Mouse (Mus musculus) left cerebral cortex, postnatal 25 days (tissue): ENCODE measurements around the gene Atad2b. TPM values are rescaled to one million over a fixed set of nuclear protein-coding genes. Genes with fewer than 3 reads are reported as not detected.
A peak's percentile ranks its signal among the peaks of the same experiment; 100 is the strongest.
"Not testable (repeated sequence)": the region's sequence is repeated elsewhere in the genome, so short reads cannot be mapped to it uniquely, and the experiment has no call there.

Experiments used
- DNase-seq, 2 experiments: peaks; one replicate each; pipeline ENCODE4 v3.0.0; 2022; ENCODE audit warnings: low spot score in 2 of 2, mixed read lengths in 1 of 2
- intact Hi-C: fragments of 180-260 bp; cut with DNase I; formaldehyde crosslinking; loops from one replicate; pipeline ENCODE4 v1.15.1; 2025
- total RNA-seq, 2 experiments: library from RNA; stranded (reverse); gene quantifications; 2 replicates each; pipeline ENCODE4 v1.2.3; 2021

Gene Atad2b
- total RNA-seq: 10 to 100 TPM; 25.6 to 33.2 TPM

DNA sequence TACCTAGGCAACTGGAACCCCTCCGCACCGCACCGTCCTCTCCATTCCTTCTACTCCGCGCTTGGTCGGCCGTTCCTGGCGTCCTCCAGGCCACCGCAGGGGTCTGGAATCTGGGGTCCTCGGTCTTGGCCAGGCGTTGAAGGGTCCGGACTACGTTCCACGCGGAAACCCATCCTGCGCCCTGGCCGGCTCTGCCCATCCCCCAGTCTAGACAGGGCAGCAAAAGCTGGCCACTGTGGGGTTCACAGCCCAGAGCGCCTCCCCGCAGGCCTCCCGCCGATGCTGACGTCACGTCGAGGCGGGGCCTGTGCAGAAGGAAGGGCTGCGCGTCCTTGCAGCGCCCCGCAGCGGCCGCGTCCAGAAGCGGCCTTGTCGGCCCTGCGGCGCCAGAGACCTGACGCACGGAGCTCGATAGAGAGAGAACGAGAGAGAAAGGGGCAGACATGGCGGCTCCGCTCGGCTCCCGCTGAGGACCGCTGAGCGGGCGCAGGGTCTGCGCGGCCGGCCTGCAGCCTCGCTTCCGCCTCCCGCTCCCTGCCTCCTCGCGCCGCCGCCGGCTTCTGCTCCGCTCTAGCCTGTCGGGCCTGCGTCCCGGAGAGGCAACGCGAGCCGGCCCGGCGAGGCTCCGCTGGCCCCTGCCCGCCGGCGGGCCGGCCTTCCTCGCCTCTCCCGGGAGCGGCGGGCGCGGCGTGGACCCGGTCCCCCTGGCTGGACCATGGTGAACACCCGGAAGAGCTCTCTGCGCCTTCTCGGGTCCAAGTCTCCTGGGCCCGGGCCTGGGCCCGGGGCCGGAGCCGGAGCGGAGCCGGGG is at the start of gene Atad2b:
Atad2b (plus strand) TSS at position 360 of the 811 bp plus-strand sequence.
- intact Hi-C loops: loop anchor here (5.0 kb wide), 3 partner anchors 55 to 325 kb away; partner anchors contain the start of genes Fkbp1b, Gm3625, Itsn2 and Wdcp
- peak; percentile 98 for DNase-seq

DNA sequence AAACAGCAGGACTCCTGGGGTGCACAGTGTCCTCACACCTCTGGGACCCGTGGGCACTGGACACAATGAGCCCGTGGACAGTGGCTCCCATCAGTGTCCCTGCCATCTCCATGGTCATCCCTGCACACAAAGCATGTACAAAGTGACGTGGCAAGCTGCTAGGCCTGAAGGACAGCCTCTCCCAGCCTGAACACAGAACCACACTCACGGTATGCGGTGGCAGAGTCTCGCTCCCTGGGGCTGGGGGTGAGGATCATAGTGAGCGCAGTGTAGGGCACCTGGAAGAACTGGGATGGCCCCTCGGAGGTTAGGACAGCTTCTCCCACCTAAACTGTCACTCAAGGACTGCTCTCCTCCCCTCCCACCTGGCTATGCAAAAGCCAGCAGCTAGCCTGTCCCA is 48.2 kb upstream of the Atad2b start:
- no peak for DNase-seq
- intact Hi-C loops: no loop called here

DNA sequence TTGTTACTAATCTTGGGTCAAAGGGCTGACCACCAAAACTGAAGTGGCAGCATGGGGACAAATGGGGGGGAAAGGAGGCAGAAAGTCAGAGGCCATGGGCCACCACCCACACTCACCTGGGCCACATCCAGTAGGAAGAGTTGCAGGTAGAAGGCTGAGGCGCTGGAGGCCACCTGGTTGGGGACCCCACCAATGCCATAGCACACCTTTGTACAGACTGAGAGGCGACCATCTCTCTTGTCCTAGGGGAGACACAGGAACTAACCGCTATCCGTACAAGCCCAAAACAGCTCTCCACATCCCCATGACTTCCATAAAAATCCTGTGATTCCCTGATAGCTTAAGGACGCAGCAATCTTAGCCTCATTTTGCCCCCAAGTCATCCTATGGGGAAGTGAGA is 45.9 kb upstream of the Atad2b start:
- DNase-seq: no peak
- intact Hi-C loops: no loop called here

DNA sequence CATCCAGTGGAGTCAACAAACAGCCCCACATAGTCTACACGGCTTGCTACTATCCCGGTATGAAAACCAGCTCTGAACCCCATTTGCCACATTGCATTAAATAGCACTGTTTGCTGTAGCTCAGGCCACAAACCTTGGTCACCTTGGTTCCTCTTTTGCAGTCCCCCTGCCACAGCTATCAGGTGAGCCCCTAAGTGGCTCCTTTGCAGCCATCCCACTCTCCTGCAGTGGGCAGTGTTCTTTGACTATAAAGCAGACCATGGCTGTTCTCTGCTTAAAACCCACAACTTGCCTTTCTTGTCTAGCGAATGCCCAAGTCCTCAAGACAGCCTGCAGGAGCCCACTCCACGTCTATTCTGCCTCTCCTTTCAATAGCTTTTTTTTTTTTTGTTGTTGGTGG is 44.9 kb upstream of the Atad2b start:
- intact Hi-C loops: no loop called here
- no peak for DNase-seq

DNA sequence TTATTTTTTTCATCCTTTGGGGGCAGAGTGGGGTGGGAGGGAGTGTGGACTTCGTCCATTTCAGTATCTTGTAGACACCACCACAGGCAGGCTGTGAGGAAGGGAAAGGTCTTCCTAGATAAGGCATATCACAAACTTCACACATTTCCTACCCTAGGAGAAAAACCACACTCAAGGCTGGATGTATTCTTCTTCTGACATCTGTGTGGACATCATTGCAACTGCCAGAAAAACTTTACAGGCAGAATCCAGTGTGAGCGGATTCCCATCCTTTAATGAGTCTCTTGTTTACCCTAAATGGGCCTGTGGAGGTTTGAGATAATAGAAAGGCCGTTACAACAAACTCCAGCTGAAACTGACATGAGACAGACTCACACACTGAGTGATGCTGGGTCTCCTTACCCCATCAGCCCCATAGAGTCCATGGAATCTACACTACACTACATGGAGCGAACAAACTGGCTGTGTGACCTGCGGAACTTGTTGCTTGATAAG is 44.1 kb upstream of the Atad2b start:
- intact Hi-C loops: no loop called here

DNA sequence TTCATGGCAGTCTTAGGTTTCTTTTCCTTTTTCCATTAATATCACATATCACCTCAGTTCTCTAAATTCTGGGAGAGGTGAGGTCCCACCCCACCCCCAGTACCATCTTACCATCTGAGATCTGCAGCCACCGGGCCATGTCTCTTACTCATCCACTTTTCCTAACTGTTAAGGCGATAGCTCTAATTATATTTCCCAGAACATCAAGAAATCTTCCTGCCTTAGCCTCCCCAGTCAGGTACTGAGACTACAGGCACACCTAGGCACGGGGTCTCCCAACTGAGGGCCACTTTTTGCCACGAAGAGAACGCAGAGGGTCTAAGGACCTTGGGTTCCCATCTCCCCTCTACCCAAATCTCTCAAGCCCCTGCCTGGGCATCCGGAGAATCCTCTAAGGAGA is 43.6 kb upstream of the Atad2b start:
- intact Hi-C loops: no loop called here
- DNase-seq: no peak

More for the DNA sequence above, 44.1 kb upstream of the Atad2b start:
- DNase-seq: no peak

DNA sequence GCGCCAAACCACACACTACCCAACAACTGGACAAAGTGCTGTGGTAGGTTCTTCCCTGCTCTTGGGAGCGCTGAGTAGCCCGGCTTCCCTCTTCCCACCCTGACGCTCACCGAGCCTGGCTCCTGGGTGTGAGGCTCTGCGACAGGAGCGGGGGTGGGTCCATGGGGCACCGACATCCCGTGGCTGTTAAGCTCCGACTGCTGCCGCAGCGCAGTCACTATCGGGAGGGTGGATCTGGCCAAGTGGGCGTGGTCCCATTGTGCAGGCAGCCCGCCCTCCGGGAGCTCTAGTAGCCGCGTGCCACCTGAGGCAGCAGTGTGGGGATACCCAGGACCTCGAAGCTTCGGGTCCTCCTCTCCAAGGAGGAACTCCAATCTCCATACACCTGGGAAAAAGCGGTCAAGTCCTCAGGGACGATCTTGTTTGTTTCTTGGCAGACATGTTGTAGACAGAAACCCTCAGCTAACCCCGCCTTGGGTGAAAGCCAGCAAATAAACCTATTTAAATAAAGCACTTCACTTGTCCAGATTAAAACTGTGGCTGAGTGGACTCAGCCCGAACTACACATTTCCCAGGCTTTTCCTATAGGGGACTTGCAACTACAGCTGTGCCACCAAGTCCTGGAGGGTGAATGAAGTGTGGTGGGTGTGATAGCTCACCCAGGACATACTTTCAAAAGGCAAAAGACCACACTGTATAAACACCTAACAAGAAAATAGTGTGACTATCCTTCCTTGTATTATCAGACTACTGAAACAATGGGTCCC is 42.8 kb upstream of the Atad2b start, which contains the start of gene Mfsd2b:
Mfsd2b (minus strand) TSS at position 199 of the 767 bp plus-strand sequence.
- intact Hi-C loops: no loop called here
- DNase-seq: peak; percentile 34 to 49

DNA sequence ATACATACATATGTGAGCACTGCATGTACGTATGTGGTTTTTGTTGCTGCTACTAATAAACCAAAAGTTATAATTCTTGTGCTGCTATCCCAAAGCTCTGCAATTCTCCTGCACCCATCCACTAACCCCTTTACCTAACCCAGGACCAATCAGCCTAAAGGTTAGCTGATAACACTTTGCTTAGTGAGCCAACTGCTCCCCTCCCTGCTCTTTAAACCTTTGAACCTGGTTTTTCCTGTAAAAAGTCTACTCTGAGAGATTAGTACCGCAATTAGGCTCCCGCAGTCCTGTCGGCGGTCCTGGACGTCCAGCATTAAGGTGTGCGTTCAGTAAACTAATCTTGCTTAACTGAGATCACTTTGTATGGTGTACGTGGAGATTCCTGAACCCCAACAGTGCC is 41.5 kb upstream of the Atad2b start:
- DNase-seq: no peak
- intact Hi-C loops: no loop called here

DNA sequence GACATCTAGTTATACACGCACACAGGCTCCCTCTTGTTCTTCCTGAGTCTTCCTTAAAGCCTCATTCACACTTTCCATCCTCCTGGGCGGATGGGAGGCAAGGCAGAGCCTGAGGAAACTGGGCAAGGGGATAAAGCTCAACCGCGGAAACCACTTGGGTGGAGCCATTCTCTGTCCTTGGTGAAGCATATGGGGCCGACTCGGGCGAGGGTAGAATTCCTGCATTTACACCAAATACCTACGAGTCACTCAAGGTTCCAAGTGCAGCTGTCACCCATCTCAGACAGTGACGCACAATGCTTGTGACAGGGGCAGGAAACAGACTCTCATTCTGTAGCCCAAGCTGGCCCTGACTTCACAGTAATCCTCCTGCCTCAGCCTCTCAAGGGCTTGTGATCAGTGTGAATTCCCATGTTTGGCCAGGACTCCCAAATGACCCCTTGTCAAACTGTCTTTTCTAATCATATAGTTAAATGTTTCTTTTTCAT is 38.8 kb upstream of the Atad2b start:
- intact Hi-C loops: no loop called here
- no peak for DNase-seq

DNA sequence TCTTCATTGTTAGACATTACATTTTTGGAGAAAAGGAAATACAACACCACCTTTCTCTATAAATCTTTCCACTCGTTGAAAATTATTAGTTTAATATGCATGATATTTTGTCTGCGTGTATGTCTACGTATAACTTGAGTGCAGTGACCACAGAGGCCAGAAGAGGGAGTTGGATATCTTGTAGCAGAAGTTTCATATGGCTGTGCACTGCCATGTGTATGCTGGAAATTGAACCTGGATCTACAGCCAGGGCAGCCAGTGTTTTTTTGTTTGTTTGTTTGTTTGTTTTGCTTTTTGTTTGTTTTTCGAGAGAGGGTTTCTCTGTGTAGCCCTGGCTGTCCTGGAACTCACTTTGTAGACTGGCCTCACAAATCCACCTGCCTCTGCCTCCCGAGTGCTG is 38.1 kb upstream of the Atad2b start:
- DNase-seq: no peak
- intact Hi-C loops: no loop called here

DNA sequence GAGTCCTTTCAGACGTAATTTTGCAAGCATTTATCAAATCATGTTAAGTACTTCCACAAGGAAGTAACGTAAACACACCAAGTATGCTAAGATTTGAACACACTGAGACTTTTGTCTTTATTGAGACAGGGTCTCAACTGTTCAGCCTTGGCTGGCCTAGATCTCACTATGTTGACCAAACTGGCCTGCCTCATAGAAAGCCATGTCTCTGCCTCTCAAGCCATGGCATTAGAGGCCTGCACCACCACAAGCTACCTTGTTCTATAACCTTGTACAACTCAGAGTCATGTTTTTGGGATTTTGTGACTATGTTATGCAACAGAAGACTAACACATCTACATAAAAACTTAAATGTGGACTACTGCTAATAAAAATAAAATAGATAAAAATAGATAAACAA is 35.1 kb upstream of the Atad2b start:
- no peak for DNase-seq
- intact Hi-C loops: no loop called here

DNA sequence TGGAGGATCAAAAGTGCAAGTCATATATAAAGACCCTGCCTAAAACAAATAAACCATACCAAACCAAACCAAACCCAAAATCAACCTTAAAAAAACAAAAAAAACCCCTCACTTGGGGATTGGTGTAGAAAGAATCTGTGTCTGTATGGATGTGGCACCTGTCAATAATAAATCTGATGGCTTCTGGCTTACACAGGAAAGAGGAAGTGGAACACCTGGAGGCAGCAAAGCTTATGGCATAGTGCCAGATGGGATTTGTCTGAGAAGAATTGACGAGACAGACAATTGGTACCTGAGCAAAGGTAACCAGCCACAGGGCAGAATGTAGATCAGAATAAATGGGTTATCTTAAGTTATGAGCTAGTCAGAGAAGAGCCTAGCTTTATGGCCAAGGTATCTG is 32.1 kb upstream of the Atad2b start:
- no peak for DNase-seq
- intact Hi-C loops: no loop called here

DNA sequence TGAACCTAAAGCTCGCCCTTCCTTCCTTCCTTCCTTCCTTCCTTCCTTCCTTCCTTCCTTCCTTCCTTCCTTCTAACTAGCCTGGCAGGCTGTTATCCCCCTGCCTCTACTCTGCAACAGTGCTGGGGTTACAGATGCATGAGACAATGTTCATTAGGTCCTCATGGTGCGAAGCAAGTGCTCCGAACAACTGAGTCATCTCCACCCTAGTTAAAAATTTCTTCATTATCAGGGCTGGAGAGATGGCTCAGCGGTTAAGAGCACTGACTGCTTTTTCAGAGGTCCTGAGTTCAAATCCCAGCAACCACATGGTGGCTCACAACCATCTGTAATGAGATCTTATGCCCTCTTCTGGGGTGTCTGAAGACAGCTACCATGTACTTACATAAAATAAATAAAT is 30.6 kb upstream of the Atad2b start:
- intact Hi-C loops: not testable (repeated sequence)

DNA sequence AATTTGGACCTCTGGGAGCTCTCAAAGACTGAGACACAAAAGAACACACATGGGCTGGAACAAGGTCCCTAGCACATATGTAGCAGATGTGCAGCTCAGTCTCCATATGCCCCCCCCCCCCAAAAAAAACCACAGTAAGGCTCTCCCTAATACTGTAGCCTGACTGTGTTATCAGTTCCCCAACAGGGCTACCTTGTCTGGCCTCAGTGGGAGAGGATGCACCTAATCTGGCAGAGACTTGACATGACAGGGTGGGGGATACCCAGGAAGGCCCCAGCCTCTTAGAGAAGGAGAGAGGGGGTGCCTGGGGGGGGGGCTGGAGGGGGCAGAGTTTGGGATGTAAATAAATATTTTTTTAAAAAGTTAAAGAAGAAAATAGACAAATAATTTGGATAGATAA is 28.4 kb upstream of the Atad2b start:
- intact Hi-C loops: no loop called here
- DNase-seq: no peak

More for the DNA sequence above, 30.6 kb upstream of the Atad2b start:
- DNase-seq: not testable (repeated sequence)

DNA sequence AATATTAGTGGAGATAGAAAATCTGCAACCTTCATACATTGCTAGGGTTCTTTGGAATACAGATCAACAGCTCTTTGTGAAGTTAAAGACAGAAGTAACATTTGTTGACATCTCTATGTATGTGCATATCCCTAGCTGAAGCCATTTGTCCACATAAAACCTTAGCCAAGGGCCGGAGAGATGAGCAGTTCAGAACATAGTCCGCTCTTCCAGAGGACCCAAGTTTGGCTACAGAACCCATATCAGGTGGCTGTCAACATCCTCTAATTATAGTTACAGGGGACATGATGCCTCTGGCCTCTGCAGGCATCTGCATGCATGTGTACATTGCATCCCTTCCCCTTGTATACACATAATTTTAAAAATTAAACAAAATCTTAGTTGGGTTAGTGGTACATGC is 27.9 kb upstream of the Atad2b start:
- DNase-seq: no peak
- intact Hi-C loops: no loop called here

DNA sequence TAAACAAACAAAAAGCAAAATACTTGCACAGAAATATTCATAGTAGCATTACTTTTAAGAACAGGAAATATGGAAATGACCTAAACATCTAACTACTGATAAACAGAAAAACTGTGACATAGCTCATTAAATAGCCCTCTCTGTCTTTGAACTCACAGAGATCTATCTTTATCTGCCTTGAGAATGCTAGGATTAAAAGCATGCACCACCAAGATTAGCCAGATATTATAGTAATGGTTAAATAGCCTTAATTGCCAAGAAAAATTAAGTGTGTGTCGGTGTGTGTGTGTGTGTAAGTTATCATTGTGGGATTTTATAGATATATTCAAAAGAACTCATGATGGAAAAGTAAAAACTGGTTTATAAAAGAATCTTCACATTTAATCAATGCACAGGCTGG is 27.3 kb upstream of the Atad2b start:
- intact Hi-C loops: no loop called here
- no peak for DNase-seq

DNA sequence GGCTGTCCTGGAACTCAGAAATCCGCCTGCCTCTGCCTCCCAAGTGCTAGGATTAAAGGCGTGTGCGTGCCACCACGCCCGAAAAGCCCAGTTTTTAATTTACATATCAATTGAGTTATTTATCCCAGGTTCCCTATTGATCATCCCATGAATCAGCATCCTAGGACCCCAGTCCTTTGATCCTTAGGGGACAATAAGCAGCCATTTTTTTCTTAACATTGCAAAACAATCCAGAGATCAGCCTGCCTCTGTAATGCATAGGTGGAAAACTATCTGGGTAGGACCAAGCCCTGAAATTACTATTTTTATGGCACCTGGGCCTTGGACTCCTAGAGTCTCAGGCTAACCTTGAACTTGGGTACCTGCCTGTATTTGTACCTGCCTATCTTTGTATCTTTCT is 19.1 kb upstream of the Atad2b start:
- no peak for DNase-seq
- intact Hi-C loops: no loop called here

DNA sequence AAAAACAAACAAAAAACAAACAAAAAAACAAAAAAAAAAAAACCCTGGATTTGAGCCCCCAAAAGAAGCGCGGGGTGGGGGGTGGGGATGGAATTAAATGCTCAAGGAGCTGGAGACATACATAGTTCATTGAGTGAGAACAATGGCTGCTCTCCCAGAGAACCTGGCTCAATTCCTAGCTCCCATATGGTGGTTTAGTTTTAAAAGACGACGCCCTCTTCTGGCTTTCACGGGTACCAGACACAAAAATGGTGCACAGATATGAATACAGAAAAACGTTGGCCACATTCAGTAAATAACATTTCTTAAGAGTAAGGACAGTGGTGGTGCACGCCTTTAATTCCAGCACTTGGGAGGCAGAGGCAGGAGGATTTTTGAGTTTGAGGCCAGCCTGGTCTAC is 11.2 kb upstream of the Atad2b start:
- intact Hi-C loops: no loop called here
- no peak for DNase-seq

DNA sequence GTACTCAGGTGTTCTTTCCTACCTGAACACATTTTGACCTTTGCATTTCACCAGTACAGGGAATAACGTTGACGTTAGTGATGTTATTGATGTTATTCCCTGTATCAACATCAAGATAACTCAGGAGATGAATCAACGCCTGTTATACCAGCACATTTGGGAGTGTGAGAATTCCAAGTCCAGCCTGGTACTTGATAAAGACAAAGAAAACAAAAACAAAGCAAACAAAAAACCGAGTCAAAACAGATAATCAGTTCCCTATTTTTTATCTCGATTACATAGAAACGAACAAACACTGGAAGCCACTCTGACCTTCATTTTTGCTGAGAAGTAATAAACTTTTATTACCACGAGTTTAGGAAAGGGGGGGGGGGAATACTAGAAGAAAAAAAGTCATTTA is 10.7 kb upstream of the Atad2b start:
- DNase-seq: no peak
- intact Hi-C loops: no loop called here
